Mouse (Mus musculus): ENCODE data around the gene Cope. TPM values are rescaled to one million over a fixed set of nuclear protein-coding genes. Genes with fewer than 3 reads are reported as not detected.

The Cope gene
- polyA plus RNA-seq, 1 experiment from 2014 or later, result 288 TPM

DNA sequence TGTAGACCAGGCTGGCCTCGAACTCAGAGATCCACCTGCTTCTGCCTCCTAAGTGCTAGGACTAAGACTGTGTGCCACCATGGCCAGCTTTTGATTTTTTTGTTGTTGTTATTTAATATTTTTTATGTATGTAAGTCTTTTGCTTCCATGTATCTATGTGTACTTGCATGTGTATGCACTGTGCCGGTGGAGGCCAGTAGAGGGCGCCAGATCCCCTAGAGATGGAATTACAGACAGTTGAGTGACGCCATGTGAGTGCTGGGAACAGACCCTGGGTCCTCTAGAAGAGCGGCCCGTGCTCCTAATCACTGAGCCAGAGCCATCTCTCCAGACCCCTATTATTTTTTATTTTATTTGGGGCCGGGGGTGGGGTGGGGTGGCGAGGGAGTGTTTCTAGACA is 15.6 kb upstream of the Cope start:
- no peaks in the 10 kb centered on the region for H3K9me3 ChIP-seq (ENCODE audit: control insufficient read depth, low read length)
- no peak overlapping the region for H3K27ac ChIP-seq
- H3K4me2 ChIP-seq (replicated peaks), result no peak overlapping the region
- no peak for ATAC-seq (ENCODE audit: low FRiP score)
- no peak overlapping the region for H3K9ac ChIP-seq
- no peaks in the 10 kb centered on the region for H3K27me3 ChIP-seq (ENCODE audit: control insufficient read depth, insufficient read depth, low read length)
- DNase-seq (ENCODE audit: low spot score), result no peak
- WGBS, result 89% methylated on average over 8 of the region's 8 CpGs
- peaks cover 45% of the 10 kb centered on the region for H3K36me3 ChIP-seq (replicated peaks; ENCODE audit: control insufficient read depth, insufficient read depth)
- H3K4me3 ChIP-seq (replicated peaks; ENCODE audit: low read length), result no peak overlapping the region
- H3K4me1 ChIP-seq (replicated peaks; ENCODE audit: control insufficient read depth, insufficient read depth, low read length), result 0 out of 2 replicates have a peak, but pooled peaks cover 6% of the 10 kb centered on the region

DNA sequence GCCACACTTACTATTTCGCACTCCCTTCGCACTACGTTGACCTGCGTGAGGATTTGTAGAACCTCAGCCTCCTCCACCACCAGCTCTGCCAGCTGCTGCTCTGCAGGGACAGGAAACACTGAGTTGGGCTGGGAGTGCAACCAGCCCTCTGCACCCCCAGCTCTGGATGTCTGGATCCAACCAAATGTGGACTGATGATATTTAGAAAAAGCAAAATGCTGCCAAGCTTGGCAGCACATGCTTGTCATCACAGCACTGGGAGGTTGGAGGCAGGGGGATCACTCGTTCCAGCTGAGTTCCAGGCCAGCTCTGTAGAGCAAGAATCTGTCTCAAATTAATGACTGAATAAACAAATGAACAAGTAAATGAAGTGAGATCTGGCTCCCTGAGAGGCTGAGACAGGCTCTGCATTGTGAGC is 8.3 kb upstream of the Cope start:
- Histone ChIP-seq H3K9ac (no peak overlapping the region), H3K27ac (no peak overlapping the region), H3K4me1 (replicated peaks; ENCODE audit: control insufficient read depth, insufficient read depth, low read length) (no peaks in the 10 kb centered on the region), H3K27me3 (ENCODE audit: control insufficient read depth, insufficient read depth, low read length) (no peaks in the 10 kb centered on the region), H3K4me3 (replicated peaks; ENCODE audit: low read length) (no peak overlapping the region), H3K9me3 (ENCODE audit: control insufficient read depth, low read length) (no peaks in the 10 kb centered on the region), H3K4me2 (replicated peaks) (no peak overlapping the region), H3K36me3 (replicated peaks; ENCODE audit: control insufficient read depth, insufficient read depth) (peaks cover 89% of the 10 kb centered on the region)
- WGBS, result 72% methylated on average over 5 of the region's 5 CpGs
- DNase-seq (ENCODE audit: low spot score) (no peak), ATAC-seq (ENCODE audit: low FRiP score) (no peak)

DNA sequence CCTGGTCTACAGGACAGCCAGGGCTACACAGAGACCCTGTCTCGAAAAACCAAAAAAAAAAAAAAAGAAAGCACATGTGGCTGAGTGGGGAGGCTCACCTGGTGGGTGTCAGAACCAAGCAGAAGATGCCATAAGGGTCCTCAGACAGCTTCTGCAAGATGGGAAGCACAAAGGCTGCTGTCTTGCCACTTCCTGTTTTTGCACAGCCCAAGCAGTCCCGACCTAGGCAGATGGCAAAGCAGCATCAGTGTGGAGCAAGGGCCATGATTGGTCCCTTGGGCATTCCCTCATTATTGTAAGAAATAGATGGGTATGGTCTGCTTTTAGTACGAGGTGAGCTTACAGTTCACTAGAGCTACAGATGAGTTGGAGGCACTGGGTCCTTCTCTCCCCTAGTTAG is 1.4 kb upstream of the Cope start:
- WGBS, result 84% methylated on average over 3 of the region's 3 CpGs
- no peak overlapping the region for H3K27ac ChIP-seq
- H3K9ac ChIP-seq, result no peak overlapping the region
- no peak for DNase-seq (ENCODE audit: low spot score)
- peaks cover 55% of the 10 kb centered on the region for H3K36me3 ChIP-seq (replicated peaks; ENCODE audit: control insufficient read depth, insufficient read depth)
- no peaks in the 10 kb centered on the region for H3K27me3 ChIP-seq (ENCODE audit: control insufficient read depth, insufficient read depth, low read length)
- H3K9me3 ChIP-seq (ENCODE audit: control insufficient read depth, low read length), result no peaks in the 10 kb centered on the region
- no peak for ATAC-seq (ENCODE audit: low FRiP score)
- H3K4me2 ChIP-seq (replicated peaks), result no peak overlapping the region
- peaks cover 13% of the 10 kb centered on the region for H3K4me1 ChIP-seq (replicated peaks; ENCODE audit: control insufficient read depth, insufficient read depth, low read length)
- no peak overlapping the region for H3K4me3 ChIP-seq (replicated peaks; ENCODE audit: low read length)

DNA sequence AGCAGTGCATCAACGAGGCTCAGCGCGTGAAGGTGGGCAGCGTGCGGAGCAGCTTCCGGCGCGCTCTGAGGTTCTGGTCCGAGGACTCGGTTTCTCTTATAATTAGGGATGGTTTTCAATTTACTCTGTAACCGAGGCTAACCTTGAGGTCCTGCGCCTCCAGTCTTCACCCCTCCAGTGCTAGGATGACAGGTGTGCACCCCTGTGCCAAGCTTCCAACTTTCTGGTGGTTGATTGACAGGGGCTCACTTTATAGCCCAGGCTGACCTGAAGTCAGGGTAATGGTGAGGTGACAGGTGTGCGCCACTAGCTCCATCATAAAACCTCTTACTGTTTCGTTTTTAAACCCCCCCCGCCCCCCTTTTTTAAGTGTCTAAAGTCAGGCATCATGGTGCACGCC is 583 bp downstream of the Cope start:
- 3% methylated on average over 16 of the region's 16 CpGs for WGBS
- no peaks in the 10 kb centered on the region for H3K27me3 ChIP-seq (ENCODE audit: control insufficient read depth, insufficient read depth, low read length)
- ATAC-seq (ENCODE audit: low FRiP score) (peak; percentile 26; the same call in 1 of the 2 replicates), DNase-seq (ENCODE audit: low spot score) (no peak)
- H3K9ac ChIP-seq, result peak overlapping the region; percentile 78
- peaks cover 13% of the 10 kb centered on the region for H3K4me1 ChIP-seq (replicated peaks; ENCODE audit: control insufficient read depth, insufficient read depth, low read length)
- H3K9me3 ChIP-seq (ENCODE audit: control insufficient read depth, low read length), result no peaks in the 10 kb centered on the region
- peak overlapping the region; percentile 72 for H3K27ac ChIP-seq
- H3K4me2 ChIP-seq (replicated peaks), result peak overlapping the region; percentile 85
- peak overlapping the region; percentile 75 for H3K4me3 ChIP-seq (replicated peaks; ENCODE audit: low read length)
- H3K36me3 ChIP-seq (replicated peaks; ENCODE audit: control insufficient read depth, insufficient read depth), result peaks cover 53% of the 10 kb centered on the region

DNA sequence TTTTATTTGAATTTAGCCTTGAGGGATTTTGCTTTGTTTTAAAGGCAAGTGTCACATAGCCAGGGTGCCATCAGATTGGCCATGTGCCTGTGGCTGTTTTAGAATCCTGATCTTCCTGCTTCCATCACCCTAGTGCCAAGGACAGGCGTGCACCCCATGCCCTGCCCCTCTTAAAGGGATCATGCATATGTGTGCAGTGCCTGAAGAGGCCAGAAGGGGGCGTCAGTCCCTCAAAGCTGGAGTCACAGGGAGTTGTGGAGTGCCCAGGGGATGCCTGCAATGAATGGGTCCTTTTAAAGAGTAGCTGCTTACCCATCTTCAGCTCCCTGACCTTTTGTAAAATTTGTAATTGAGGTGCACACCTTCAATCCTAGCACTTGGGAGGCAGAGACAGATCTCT is 7.0 kb downstream of the Cope start:
- Histone ChIP-seq H3K4me1 (replicated peaks; ENCODE audit: control insufficient read depth, insufficient read depth, low read length) (no peaks in the 10 kb centered on the region), H3K27ac (no peak overlapping the region), H3K9me3 (ENCODE audit: control insufficient read depth, low read length) (no peaks in the 10 kb centered on the region), H3K4me2 (replicated peaks) (no peak overlapping the region), H3K36me3 (replicated peaks; ENCODE audit: control insufficient read depth, insufficient read depth) (peaks cover 86% of the 10 kb centered on the region), H3K4me3 (replicated peaks; ENCODE audit: low read length) (no peak overlapping the region), H3K9ac (no peak overlapping the region), H3K27me3 (ENCODE audit: control insufficient read depth, insufficient read depth, low read length) (no peaks in the 10 kb centered on the region)
- ATAC-seq (ENCODE audit: low FRiP score), result no peak
- DNase-seq (ENCODE audit: low spot score), result no peak
- WGBS, result 27% methylated on average over 2 of the region's 2 CpGs

DNA sequence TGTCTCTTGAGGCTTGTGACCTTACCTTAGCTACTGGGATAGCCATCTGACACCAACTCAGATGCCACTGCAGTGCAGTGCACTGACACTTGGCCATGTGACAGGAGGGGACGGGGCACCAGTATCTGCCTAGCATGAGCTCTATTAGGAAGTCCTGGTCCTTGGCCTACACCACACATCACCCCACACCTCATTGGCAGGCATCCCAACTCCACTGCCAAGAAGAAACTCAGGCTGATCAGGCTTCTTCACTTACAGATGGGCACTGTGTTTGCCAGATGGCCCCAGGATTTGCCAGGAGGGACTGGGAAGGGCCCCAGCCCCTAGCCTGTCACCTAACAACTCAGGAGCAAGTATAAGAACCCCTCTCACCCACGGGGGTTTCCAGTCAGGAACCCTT is 11.1 kb downstream of the Cope start:
- H3K36me3 ChIP-seq (replicated peaks; ENCODE audit: control insufficient read depth, insufficient read depth), result peaks cover 52% of the 10 kb centered on the region
- H3K9me3 ChIP-seq (ENCODE audit: control insufficient read depth, low read length), result no peaks in the 10 kb centered on the region
- DNase-seq (ENCODE audit: low spot score), result no peak

DNA sequence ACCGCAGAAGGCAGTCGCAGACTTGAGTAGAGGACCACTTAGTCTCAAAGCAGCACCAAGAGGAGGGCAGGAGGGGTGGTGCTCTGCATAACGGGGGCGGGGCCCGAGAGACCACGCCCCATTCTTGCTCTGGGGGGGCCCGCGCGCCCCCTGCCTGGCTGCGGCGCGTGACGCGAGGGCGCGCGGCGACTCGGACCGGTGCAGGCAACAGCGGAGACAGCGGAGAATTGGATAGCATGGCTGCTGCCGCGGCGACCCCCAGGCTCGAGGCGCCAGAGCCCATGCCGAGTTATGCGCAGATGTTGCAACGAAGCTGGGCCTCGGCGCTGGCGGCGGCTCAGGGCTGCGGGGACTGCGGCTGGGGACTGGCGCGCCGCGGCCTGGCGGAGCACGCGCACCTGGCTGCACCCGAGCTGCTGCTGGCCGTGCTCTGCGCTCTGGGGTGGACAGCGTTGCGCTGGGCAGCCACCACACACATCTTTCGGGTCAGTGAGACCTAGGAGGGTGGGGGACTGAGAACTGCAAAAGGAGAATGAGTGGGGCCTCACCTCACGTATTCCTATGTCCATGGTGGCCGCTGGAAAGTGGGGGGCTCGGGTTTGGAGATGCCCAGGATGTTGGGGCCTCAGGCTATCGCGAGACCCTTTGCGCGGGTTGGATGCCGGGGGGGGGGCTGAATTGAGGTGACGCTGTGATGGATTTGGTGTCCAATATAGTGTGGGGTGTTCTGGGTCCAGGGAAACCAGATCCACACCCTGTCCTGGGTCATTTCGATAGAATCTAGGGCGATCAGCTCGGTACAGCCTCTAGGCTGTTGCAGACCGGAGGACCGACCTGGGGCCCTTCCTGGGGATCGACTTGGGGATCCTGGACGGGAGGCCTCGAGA is 13.5 kb downstream of the Cope start, which contains the start of gene Cers1:
Cers1 (plus strand) TSS at position 152 of the 887 bp plus-strand sequence.
- DNase-seq (ENCODE audit: low spot score) (peak; percentile 81), ATAC-seq (ENCODE audit: low FRiP score) (peak; percentile 66)
- H3K9me3 ChIP-seq (ENCODE audit: control insufficient read depth, low read length), result no peaks in the 10 kb centered on the region
- peak within 1 kb of the TSS; percentile 89 for H3K27ac ChIP-seq
- H3K36me3 ChIP-seq (replicated peaks; ENCODE audit: control insufficient read depth, insufficient read depth), result peaks cover 51% of the 10 kb centered on the region
- H3K9ac ChIP-seq, result peak within 1 kb of the TSS; percentile 86
- H3K4me3 ChIP-seq (replicated peaks; ENCODE audit: low read length), result peak within 1 kb of the TSS; percentile 56
- no peaks in the 10 kb centered on the region for H3K27me3 ChIP-seq (ENCODE audit: control insufficient read depth, insufficient read depth, low read length)
- H3K4me1 ChIP-seq (replicated peaks; ENCODE audit: control insufficient read depth, insufficient read depth, low read length), result peaks cover 23% of the 10 kb centered on the region
- WGBS, result under 1% methylated on average over 63 of the region's 66 CpGs
- peak within 1 kb of the TSS; percentile 78 for H3K4me2 ChIP-seq (replicated peaks)

More for the DNA sequence above, 11.1 kb downstream of the Cope start:
- no peak for ATAC-seq (ENCODE audit: low FRiP score)
- Histone ChIP-seq H3K9ac (no peak overlapping the region), H3K4me2 (replicated peaks) (no peak overlapping the region), H3K27ac (no peak overlapping the region), H3K4me1 (replicated peaks; ENCODE audit: control insufficient read depth, insufficient read depth, low read length) (peaks cover 23% of the 10 kb centered on the region), H3K27me3 (ENCODE audit: control insufficient read depth, insufficient read depth, low read length) (no peaks in the 10 kb centered on the region), H3K4me3 (replicated peaks; ENCODE audit: low read length) (no peak overlapping the region)
- WGBS, result 76% methylated on average over 2 of the region's 2 CpGs

DNA sequence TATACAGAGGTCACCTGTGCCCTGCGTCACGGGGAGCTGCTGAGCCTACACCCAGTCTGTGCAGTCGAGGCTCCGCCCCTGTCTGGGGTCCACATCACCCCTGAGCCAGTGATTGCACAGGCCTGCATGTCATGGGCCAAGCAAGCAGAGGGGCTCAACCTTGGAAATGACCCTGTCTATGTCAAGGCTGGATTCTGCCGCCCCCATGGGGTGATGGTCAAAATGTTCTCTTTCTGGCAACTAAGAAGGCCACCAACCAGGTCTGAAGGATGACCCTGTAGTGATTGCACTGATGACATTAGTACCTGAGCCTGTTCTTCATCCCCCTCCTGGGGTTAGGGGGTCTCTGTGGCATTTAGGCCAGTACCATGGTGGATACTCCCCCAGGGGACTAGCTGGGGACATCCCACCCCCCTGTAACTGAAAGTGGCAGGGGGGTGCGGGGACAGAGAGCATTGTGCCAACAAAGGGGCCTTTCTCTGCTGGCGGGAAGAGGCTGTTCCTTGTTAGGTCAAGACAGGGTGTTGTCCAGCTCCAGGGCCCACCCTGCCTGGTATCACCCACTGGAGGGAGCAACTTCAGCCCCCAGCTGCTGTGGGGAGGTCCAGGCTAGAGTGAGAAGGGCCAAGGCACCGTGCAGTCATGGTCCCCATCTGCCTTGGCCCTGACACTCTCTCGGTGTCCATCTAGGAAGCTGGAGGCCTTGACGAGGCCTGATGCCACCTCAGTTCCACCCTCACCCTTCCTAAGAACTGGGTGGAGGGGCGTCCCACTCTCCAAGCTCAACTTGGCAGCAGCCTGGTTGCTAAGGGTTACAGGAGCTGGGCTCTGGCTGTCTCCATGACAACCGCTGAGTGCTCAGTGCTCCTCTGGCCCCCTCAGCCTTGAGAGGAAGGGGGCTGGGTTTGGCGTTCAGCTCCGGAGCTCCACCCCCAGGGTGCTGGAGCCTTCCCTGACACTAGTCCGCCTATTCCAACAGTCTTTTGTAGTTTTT is 14.5 kb downstream of the Cope start:
- peak; percentile 87 for ATAC-seq (ENCODE audit: low FRiP score)
- Histone ChIP-seq H3K9me3 (ENCODE audit: control insufficient read depth, low read length) (no peaks in the 10 kb centered on the region), H3K9ac (peak overlapping the region; percentile 86), H3K36me3 (replicated peaks; ENCODE audit: control insufficient read depth, insufficient read depth) (peaks cover 51% of the 10 kb centered on the region), H3K4me2 (replicated peaks) (peak overlapping the region; percentile 78), H3K27me3 (ENCODE audit: control insufficient read depth, insufficient read depth, low read length) (no peaks in the 10 kb centered on the region), H3K4me1 (replicated peaks; ENCODE audit: control insufficient read depth, insufficient read depth, low read length) (peaks cover 23% of the 10 kb centered on the region), H3K4me3 (replicated peaks; ENCODE audit: low read length) (peak overlapping the region; percentile 56), H3K27ac (peak overlapping the region; percentile 89)
- WGBS, result 7% methylated on average over 15 of the region's 15 CpGs
- peak; percentile 88 for DNase-seq (ENCODE audit: low spot score)

DNA sequence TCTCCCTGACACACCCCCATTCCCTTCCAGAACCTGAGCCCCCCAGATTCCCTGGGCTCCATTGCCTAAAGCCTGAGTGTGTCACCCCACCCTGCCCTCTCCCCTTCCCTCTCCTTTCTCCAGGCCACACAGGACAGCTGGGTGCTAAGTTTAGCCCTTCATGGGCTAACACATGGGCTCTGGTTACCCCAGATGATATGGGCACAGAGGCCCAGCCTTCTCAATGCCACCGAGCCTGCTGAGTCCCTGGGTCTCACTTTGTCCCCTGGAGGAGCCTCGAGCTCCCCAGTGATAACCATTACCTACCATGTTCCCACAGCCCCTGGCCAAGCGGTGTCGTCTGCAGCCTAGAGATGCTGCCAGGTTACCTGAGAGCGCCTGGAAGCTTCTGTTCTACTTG is 15.6 kb downstream of the Cope start:
- Histone ChIP-seq H3K9ac (no peak overlapping the region; the same call in 1 of the 2 replicates), H3K9me3 (ENCODE audit: control insufficient read depth, low read length) (no peaks in the 10 kb centered on the region), H3K4me3 (replicated peaks; ENCODE audit: low read length) (no peak overlapping the region), H3K36me3 (replicated peaks; ENCODE audit: control insufficient read depth, insufficient read depth) (peaks cover 50% of the 10 kb centered on the region), H3K4me1 (replicated peaks; ENCODE audit: control insufficient read depth, insufficient read depth, low read length) (peaks cover 23% of the 10 kb centered on the region), H3K4me2 (replicated peaks) (peak overlapping the region; percentile 78), H3K27ac (peak overlapping the region; percentile 38), H3K27me3 (ENCODE audit: control insufficient read depth, insufficient read depth, low read length) (no peaks in the 10 kb centered on the region)
- ATAC-seq (ENCODE audit: low FRiP score), result no peak
- whole genome bisulfite sequencing, result 93% methylated on average over 5 of the region's 5 CpGs
- no peak for DNase-seq (ENCODE audit: low spot score)
